Mouse (Mus musculus): ENCODE results near the gene Zdhhc4.

- TF ChIP-seq HCFC1 (IDR thresholded peaks at IDR 0.05; ENCODE audit: borderline replicate concordance, insufficient read depth, low read length): no peak
- TF ChIP-seq MAFK (IDR thresholded peaks at IDR 0.05; ENCODE audit: insufficient read depth, low read depth, low read length): no peak
These were observed 53.3 kb downstream of the Zdhhc4 start for GRCm38 (mm10) chr5:143275761-143276160.
